Mouse (Mus musculus) kidney, postnatal 10 days (tissue): ENCODE measurements around the gene Gm9376.

Experiments used
- DNase-seq: peaks from one replicate; pipeline ENCODE4 v3.0.0; 2021; ENCODE audit warnings: mixed read lengths

Gm9376 gene

GRCm38 (mm10) chr14:118282917-118283316 lies 16.2 kb downstream of the Gm9376 start:
- DNase-seq, result peak; percentile 24

- DNase-seq, result no peak
These were observed 19.3 kb downstream of the Gm9376 start for GRCm38 (mm10) chr14:118286096-118286495.

GRCm38 (mm10) chr14:118289133-118289532 lies 22.4 kb downstream of the Gm9376 start:
- no peak for DNase-seq

GRCm38 (mm10) chr14:118290009-118290408 lies 23.2 kb downstream of the Gm9376 start:
- no peak for DNase-seq

- no peak for DNase-seq
These were observed 35.8 kb downstream of the Gm9376 start for GRCm38 (mm10) chr14:118302606-118303005.

GRCm38 (mm10) chr14:118304560-118304959 lies 37.8 kb downstream of the Gm9376 start:
- no peak for DNase-seq

- DNase-seq, result peak; percentile 20
These were observed 39.2 kb downstream of the Gm9376 start for GRCm38 (mm10) chr14:118305951-118306350.

GRCm38 (mm10) chr14:118307060-118307459 lies 40.3 kb downstream of the Gm9376 start:
- DNase-seq, result no peak

- no peak for DNase-seq
These were observed 44.9 kb downstream of the Gm9376 start for GRCm38 (mm10) chr14:118311703-118312102.

- no peak for DNase-seq
These were observed 45.9 kb downstream of the Gm9376 start for GRCm38 (mm10) chr14:118312664-118313063.

- no peak for DNase-seq
These were observed 47.2 kb downstream of the Gm9376 start for GRCm38 (mm10) chr14:118313931-118314330.

GRCm38 (mm10) chr14:118317260-118317659 lies 50.5 kb downstream of the Gm9376 start:
- no peak for DNase-seq
